Mouse (Mus musculus) testis, adult 2 months (tissue): ENCODE results near the gene Poldip3.

Source experiments
- CTCF ChIP-seq: fragments of 200-500 bp; IDR thresholded peaks from 2 replicates; pipeline ENCODE4 v1.5.1; 2012; ENCODE audit warnings: low read depth, mild to moderate bottlenecking, inconsistent platforms, low read length, moderate library complexity; ENCODE audit not compliant: control insufficient read depth, insufficient read depth, insufficient replicate concordance
- POLR2A ChIP-seq: fragments of 200-500 bp; IDR thresholded peaks from 2 replicates; pipeline ENCODE4 v1.6.1; 2012; ENCODE audit warnings: low read depth, mild to moderate bottlenecking, inconsistent platforms, low read length, moderate library complexity; ENCODE audit not compliant: control insufficient read depth

GRCm38 (mm10) chr15:83168875-83169771 lies 19.9 kb upstream of the Poldip3 start:
- TF ChIP-seq CTCF (no peak), POLR2A (no peak)
